Mouse (Mus musculus) cerebellum, adult 2 months (tissue): Measurements from ENCODE around the gene Pigu.

Experiments used
- CTCF ChIP-seq: fragments of 200-500 bp; IDR thresholded peaks from 2 replicates; pipeline ENCODE4 v1.5.1; 2011; ENCODE audit warnings: low read depth, mild to moderate bottlenecking, control low read depth, low read length, moderate library complexity, borderline replicate concordance; ENCODE audit not compliant: insufficient read depth
- POLR2A ChIP-seq: fragments of 200-500 bp; IDR thresholded peaks from 2 replicates; pipeline ENCODE4 v1.6.1; 2011; ENCODE audit warnings: low read length, control low read depth, borderline replicate concordance; ENCODE audit not compliant: insufficient read depth

DNA sequence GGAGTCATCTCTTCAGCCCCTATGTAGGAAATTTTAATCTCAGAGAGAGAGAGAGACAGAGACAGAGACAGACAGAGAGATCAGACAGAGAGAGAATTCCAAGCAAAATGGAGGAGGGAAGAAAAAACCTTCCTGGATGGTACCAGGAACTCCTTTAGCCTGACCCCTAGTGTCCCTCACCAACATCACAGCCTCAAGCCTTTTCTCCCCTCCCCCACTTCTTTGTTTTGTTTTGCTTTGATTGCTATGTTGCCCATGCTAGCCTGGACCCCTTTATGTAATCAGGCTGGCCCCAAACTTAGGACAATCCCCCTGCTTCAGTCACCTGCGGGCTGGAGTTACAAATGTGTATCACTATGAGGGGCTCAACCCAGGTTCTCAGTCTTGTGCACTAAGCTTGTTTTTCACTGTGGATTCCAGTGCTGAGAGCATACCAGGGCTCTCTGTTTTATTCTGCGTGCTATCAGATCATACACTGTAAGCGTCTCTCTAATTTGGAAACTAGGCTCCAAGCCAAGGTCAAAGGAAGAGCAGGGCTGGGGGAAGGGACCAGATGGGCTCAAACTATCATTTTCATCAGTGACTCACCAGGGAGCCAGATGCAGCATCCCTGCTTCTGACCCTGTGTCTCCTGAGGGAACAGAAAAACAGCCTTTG, 48.2 kb downstream of the Pigu start:
- TF ChIP-seq POLR2A, result no peak
- peak; percentile 22; the same call in 1 of the 2 replicates for TF ChIP-seq CTCF
